Mouse (Mus musculus) thymus, adult 2 months (tissue): Measurements from ENCODE around the gene Sertad2.

Source experiments
- CTCF ChIP-seq: fragments of 200-500 bp; IDR thresholded peaks from 2 replicates; pipeline ENCODE4 v1.5.1; 2012; ENCODE audit warnings: mild to moderate bottlenecking, control low read depth, low read length, moderate library complexity, borderline replicate concordance; ENCODE audit not compliant: control insufficient read depth, poor library complexity, insufficient read depth; ENCODE audit errors: extremely low read depth
- POLR2A ChIP-seq: fragments of 200-500 bp; IDR thresholded peaks from 2 replicates; pipeline ENCODE4 v1.6.1; 2012; ENCODE audit warnings: mild to moderate bottlenecking, low read length, control low read depth, moderate library complexity; ENCODE audit not compliant: control insufficient read depth, poor library complexity, insufficient read depth; ENCODE audit errors: extremely low read depth

DNA sequence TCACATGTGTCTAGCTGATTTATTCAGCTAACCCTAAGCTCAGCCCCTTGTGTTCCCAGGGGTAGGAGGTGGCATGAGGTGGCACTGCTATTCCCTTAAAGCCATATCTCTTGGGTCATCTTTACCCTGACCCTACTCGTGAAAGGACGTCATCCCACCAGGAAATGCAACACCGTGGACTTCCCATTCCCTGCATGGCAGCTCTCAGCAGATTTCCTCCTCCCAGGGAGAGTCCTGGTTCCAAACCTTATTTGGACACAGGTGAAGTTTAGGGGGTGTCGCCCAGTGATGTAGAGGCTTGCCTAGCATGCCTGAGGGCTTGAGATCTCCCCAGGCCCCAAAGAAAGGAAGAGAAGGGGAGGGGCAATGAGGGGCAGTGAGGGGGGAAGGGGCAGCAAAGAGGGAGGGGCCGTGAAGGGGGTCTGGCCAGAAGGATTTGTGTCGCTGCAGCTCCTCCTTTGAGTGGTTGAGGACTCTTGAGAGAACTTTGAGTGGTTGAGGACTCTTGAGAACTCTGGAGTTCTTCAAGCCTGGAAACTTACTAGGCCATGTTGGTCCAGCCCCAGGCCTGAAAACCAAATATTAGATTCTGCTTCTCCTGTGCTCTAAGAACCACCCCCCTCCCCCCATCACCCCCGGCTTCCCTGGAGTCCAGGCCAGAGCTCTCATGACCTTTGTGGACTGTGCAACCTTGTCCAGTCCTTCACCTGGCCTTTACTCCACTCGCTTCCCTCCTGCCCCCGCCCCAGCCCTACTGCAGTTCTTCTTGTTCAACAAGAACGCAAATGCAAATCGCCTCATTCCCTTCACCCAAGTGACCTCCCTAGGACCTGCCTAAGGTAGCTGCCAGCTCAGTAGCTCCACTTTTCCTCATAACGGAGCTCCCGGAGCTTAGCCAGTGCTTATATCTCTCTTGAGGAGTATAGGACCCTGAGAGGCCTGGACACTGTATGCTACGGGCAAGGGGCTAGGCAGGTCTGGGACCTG lies 117.4 kb downstream of the Sertad2 start:
- no peak for TF ChIP-seq POLR2A
- TF ChIP-seq CTCF = no peak
